Mouse (Mus musculus): Measurements from ENCODE around the gene Mettl24. TPM values are rescaled to one million over a fixed set of nuclear protein-coding genes. Genes with fewer than 3 reads are reported as not detected.

Mettl24 gene
- polyA plus RNA-seq, 1 experiment from 2014 or later: 0.64 TPM

- H3K4me1 ChIP-seq (replicated peaks): peaks cover 16% of the 10 kb centered on the region
- H3K27ac ChIP-seq: no peak overlapping the region
- peaks cover 12% of the 10 kb centered on the region for H3K27me3 ChIP-seq
- H3K9ac ChIP-seq: no peak overlapping the region
- H3K4me3 ChIP-seq: no peak overlapping the region
- no peak for ATAC-seq (ENCODE audit: low FRiP score)
- no peaks in the 10 kb centered on the region for H3K9me3 ChIP-seq
- H3K4me2 ChIP-seq: no peak overlapping the region
- no peaks in the 10 kb centered on the region for H3K36me3 ChIP-seq
- WGBS: 83% methylated on average over 2 of the region's 2 CpGs
Observed at GRCm38 (mm10) chr10:40687407-40687806, 4.3 kb downstream of the Mettl24 start.

DNA sequence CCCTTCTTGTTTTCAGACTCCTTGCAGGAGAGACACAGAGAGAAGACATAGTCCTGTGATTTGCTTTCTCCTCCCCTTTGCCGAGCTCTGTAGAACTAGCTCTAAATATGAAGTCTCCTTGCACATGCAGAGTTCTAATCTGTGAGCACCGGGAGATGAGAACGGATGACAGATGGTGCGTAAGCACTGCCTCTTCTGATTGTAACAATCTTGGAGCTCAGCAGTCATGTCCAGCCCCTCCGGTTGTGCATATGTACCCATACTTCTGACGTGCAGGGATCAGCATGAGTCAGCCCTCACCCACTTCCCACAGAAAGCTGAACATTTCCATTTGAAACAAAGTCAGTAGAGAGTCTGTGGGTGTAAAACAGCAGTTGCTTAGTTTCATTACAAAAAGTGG lies 5.2 kb downstream of the Mettl24 start:
- Histone ChIP-seq H3K4me2 (no peak overlapping the region), H3K27me3 (peaks cover 12% of the 10 kb centered on the region), H3K27ac (peak overlapping the region; percentile 44; the same call in 1 of the 2 replicates), H3K9me3 (no peaks in the 10 kb centered on the region), H3K9ac (no peak overlapping the region), H3K4me3 (no peak overlapping the region), H3K36me3 (no peaks in the 10 kb centered on the region), H3K4me1 (replicated peaks) (peaks cover 8% of the 10 kb centered on the region)
- ATAC-seq (ENCODE audit: low FRiP score): no peak
- 78% methylated on average over 6 of the region's 6 CpGs for WGBS

DNA sequence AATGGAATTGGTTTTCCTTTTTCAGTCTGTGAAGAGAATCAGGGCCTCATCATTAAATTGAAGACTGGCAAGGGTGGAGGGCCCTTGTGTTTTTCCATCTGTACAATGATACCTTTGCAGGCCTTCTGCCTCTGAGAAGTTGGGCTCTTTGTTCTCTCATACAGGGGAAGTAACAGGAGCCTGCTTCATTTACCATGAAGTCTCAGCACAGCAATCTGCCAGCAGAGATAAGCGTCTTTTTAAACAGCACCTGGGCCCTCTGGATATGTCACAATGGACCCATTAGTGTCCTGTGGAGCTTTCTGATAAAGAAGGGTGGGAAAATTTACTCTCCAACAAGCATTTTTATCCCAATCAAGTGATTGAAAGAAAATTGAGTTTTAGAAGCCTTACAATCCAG lies 5.8 kb downstream of the Mettl24 start:
- Histone ChIP-seq H3K9ac (no peak overlapping the region), H3K9me3 (no peaks in the 10 kb centered on the region), H3K27ac (peak overlapping the region; percentile 44; the same call in 1 of the 2 replicates), H3K36me3 (no peaks in the 10 kb centered on the region), H3K4me3 (no peak overlapping the region), H3K4me1 (replicated peaks) (peaks cover 2% of the 10 kb centered on the region; the same call in 1 of the 2 replicates), H3K4me2 (no peak overlapping the region), H3K27me3 (peaks cover 12% of the 10 kb centered on the region)
- ATAC-seq (ENCODE audit: low FRiP score): no peak
- 39% methylated on average over 1 of the region's 1 CpGs for WGBS

GRCm38 (mm10) chr10:40698652-40699051 lies 15.6 kb downstream of the Mettl24 start:
- no peaks in the 10 kb centered on the region for H3K27me3 ChIP-seq
- H3K9ac ChIP-seq: no peak overlapping the region
- H3K36me3 ChIP-seq: no peaks in the 10 kb centered on the region
- H3K9me3 ChIP-seq: no peaks in the 10 kb centered on the region
- no peaks in the 10 kb centered on the region for H3K4me1 ChIP-seq (replicated peaks)
- H3K4me2 ChIP-seq: no peak overlapping the region
- H3K4me3 ChIP-seq: no peak overlapping the region
- H3K27ac ChIP-seq: no peak overlapping the region
- WGBS: 79% methylated on average over 4 of the region's 4 CpGs
- no peak for ATAC-seq (ENCODE audit: low FRiP score)

- Histone ChIP-seq H3K4me1 (replicated peaks) (0 out of 2 replicates have a peak, but pooled peaks cover 3% of the 10 kb centered on the region), H3K4me3 (no peak overlapping the region), H3K36me3 (no peaks in the 10 kb centered on the region), H3K4me2 (no peak overlapping the region), H3K9ac (no peak overlapping the region), H3K27ac (no peak overlapping the region), H3K9me3 (no peaks in the 10 kb centered on the region), H3K27me3 (no peaks in the 10 kb centered on the region)
- 87% methylated on average over 7 of the region's 7 CpGs for WGBS
- ATAC-seq (ENCODE audit: low FRiP score): no peak
Observed at GRCm38 (mm10) chr10:40711127-40711526, 28.0 kb downstream of the Mettl24 start.

- 0 out of 2 replicates have a peak, but pooled peaks cover 3% of the 10 kb centered on the region for H3K4me1 ChIP-seq (replicated peaks)
- H3K36me3 ChIP-seq: no peaks in the 10 kb centered on the region
- no peak overlapping the region for H3K4me2 ChIP-seq
- WGBS: 43% methylated on average over 9 of the region's 9 CpGs
- peak; percentile 82 for ATAC-seq (ENCODE audit: low FRiP score)
- H3K27me3 ChIP-seq: no peaks in the 10 kb centered on the region
- no peaks in the 10 kb centered on the region for H3K9me3 ChIP-seq
- H3K9ac ChIP-seq: no peak overlapping the region
- peak overlapping the region; percentile 40; the same call in 1 of the 2 replicates for H3K27ac ChIP-seq
- H3K4me3 ChIP-seq: no peak overlapping the region
Observed at GRCm38 (mm10) chr10:40713018-40713608, 30.0 kb downstream of the Mettl24 start.

DNA sequence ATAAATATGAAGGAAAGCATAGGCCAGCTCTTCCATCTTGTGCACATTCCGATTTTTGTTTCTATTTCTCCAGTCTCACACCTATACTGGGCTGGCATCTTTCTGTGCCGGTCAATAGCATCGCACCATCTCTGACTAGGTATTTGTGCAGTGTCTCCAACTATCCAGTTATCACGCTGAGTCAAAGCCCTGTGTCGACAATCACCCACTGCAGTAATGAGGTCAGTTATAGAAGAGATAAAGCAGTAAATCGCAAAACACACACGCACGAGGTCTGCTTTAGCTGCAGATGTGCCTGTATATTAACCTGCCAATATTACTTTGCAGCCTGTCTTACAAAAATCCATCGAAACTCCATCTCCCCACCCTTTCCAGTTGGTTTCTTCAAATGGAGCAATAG lies 30.7 kb downstream of the Mettl24 start:
- Histone ChIP-seq H3K4me3 (no peak overlapping the region), H3K27me3 (no peaks in the 10 kb centered on the region), H3K9ac (no peak overlapping the region), H3K9me3 (no peaks in the 10 kb centered on the region), H3K27ac (no peak overlapping the region), H3K4me2 (no peak overlapping the region), H3K4me1 (replicated peaks) (0 out of 2 replicates have a peak, but pooled peaks cover 3% of the 10 kb centered on the region), H3K36me3 (no peaks in the 10 kb centered on the region)
- 0 out of 2 replicates have a peak, but pooled peaks have one; percentile 37 for ATAC-seq (ENCODE audit: low FRiP score)
- 85% methylated on average over 9 of the region's 9 CpGs for WGBS

- Histone ChIP-seq H3K27ac (no peak overlapping the region), H3K27me3 (no peaks in the 10 kb centered on the region), H3K9ac (no peak overlapping the region), H3K36me3 (no peaks in the 10 kb centered on the region), H3K9me3 (no peaks in the 10 kb centered on the region), H3K4me1 (replicated peaks) (0 out of 2 replicates have a peak, but pooled peaks cover 3% of the 10 kb centered on the region), H3K4me2 (no peak overlapping the region), H3K4me3 (no peak overlapping the region)
- 98% methylated on average over 4 of the region's 4 CpGs for WGBS
- ATAC-seq (ENCODE audit: low FRiP score): no peak
Observed at GRCm38 (mm10) chr10:40715151-40715550, 32.1 kb downstream of the Mettl24 start.

- Histone ChIP-seq H3K4me1 (replicated peaks) (0 out of 2 replicates have a peak, but pooled peaks cover 3% of the 10 kb centered on the region), H3K9me3 (no peaks in the 10 kb centered on the region), H3K36me3 (no peaks in the 10 kb centered on the region), H3K27ac (no peak overlapping the region), H3K4me3 (no peak overlapping the region), H3K9ac (no peak overlapping the region), H3K4me2 (no peak overlapping the region), H3K27me3 (no peaks in the 10 kb centered on the region)
- no peak for ATAC-seq (ENCODE audit: low FRiP score)
- 73% methylated on average over 8 of the region's 8 CpGs for WGBS
Observed at GRCm38 (mm10) chr10:40716296-40716695, 33.2 kb downstream of the Mettl24 start.

DNA sequence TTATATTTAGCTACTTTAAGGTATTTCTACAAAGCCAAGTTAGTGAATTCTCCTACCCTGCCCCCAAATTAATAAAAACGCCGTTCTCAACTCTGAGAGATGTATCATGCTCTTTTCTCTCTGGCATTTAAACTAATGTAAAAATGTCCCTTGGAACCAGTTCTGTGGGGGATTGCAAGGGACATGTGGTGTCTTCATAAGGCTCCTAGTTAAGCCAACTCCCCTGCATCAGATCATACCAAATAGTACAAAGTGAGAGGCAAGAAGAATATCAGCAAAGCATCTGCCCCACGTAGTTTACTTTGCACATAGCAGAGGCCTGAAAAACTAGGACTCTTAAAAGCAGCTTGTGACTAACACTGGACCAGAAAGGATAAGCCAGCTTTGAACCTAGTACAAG lies 33.6 kb downstream of the Mettl24 start:
- no peak overlapping the region for H3K4me3 ChIP-seq
- H3K27ac ChIP-seq: no peak overlapping the region
- WGBS: 91% methylated on average over 3 of the region's 3 CpGs
- no peak overlapping the region for H3K4me2 ChIP-seq
- no peaks in the 10 kb centered on the region for H3K9me3 ChIP-seq
- H3K27me3 ChIP-seq: no peaks in the 10 kb centered on the region
- no peaks in the 10 kb centered on the region for H3K36me3 ChIP-seq
- ATAC-seq (ENCODE audit: low FRiP score): no peak
- no peak overlapping the region for H3K9ac ChIP-seq
- 0 out of 2 replicates have a peak, but pooled peaks cover 3% of the 10 kb centered on the region for H3K4me1 ChIP-seq (replicated peaks)

GRCm38 (mm10) chr10:40718362-40718761 lies 35.3 kb downstream of the Mettl24 start:
- Histone ChIP-seq H3K36me3 (no peaks in the 10 kb centered on the region), H3K9me3 (no peaks in the 10 kb centered on the region), H3K27ac (no peak overlapping the region), H3K4me2 (no peak overlapping the region), H3K4me3 (no peak overlapping the region), H3K4me1 (replicated peaks) (0 out of 2 replicates have a peak, but pooled peaks cover under 1% of the 10 kb centered on the region), H3K27me3 (no peaks in the 10 kb centered on the region), H3K9ac (no peak overlapping the region)
- WGBS: 90% methylated on average over 13 of the region's 13 CpGs
- no peak for ATAC-seq (ENCODE audit: low FRiP score)

DNA sequence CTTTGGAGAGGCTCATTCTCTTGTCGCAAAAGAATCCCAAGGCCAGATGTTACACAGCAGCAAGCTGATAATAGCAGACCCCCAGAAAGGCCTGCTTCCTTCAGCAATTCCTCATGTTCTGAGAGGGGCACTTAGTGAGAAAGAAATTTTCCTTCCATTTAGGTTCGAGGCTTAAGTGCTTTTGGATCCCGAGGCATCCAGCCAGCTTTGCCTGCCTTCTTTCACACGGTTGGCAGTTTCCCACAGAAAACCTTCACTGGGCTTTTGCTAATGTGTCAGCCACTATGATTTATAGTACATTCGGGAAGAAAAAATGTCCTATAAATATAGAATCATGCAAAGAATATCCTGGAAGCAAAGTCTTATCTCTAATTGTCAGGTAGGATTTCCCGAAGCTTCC lies 36.0 kb downstream of the Mettl24 start:
- 71% methylated on average over 6 of the region's 6 CpGs for WGBS
- H3K4me2 ChIP-seq: no peak overlapping the region
- H3K36me3 ChIP-seq: no peaks in the 10 kb centered on the region
- peaks cover 4% of the 10 kb centered on the region; the same call in 1 of the 2 replicates for H3K4me1 ChIP-seq (replicated peaks)
- H3K27ac ChIP-seq: no peak overlapping the region
- H3K9me3 ChIP-seq: no peaks in the 10 kb centered on the region
- H3K4me3 ChIP-seq: no peak overlapping the region
- no peaks in the 10 kb centered on the region for H3K27me3 ChIP-seq
- H3K9ac ChIP-seq: no peak overlapping the region
- no peak for ATAC-seq (ENCODE audit: low FRiP score)

GRCm38 (mm10) chr10:40720883-40721282 lies 37.8 kb downstream of the Mettl24 start:
- no peak overlapping the region for H3K27ac ChIP-seq
- no peak overlapping the region for H3K4me3 ChIP-seq
- 77% methylated on average over 5 of the region's 5 CpGs for WGBS
- no peak overlapping the region for H3K9ac ChIP-seq
- no peaks in the 10 kb centered on the region for H3K9me3 ChIP-seq
- no peaks in the 10 kb centered on the region for H3K36me3 ChIP-seq
- peaks cover 16% of the 10 kb centered on the region; the same call in 1 of the 2 replicates for H3K4me1 ChIP-seq (replicated peaks)
- no peaks in the 10 kb centered on the region for H3K27me3 ChIP-seq
- H3K4me2 ChIP-seq: no peak overlapping the region
- ATAC-seq (ENCODE audit: low FRiP score): no peak

Measured in hindbrain, embryonic 13.5 days (tissue).